Mouse (Mus musculus) erythroblast, adult 5-6 weeks (primary cell): ENCODE data around the gene Fbxo11. TPM values are rescaled to one million over a fixed set of nuclear protein-coding genes. Genes with fewer than 3 reads are reported as not detected.
"Not testable (repeated sequence)": the region's sequence is repeated elsewhere in the genome, so short reads cannot be mapped to it uniquely, and the experiment has no call there.

Source experiments
- ATAC-seq: replicated peaks from 2 replicates; pipeline ENCODE4 v1.8.0; 2016; ENCODE audit warnings: moderate number of reproducible peaks, mild to moderate bottlenecking, moderate TSS enrichment, inconsistent platforms; ENCODE audit not compliant: poor library complexity, low FRiP score, severe bottlenecking
- total RNA-seq, 2 experiments: library from RNA; stranded (forward) in 1 of 2; stranded (reverse) in 1 of 2; fragments of 150-400 nt in 1 of 2; fragments of 200-764, 138-1000 nt in 1 of 2; gene quantifications; 2 replicates each; pipeline versions ENCODE4 v1.2.3 to v1.2.4; 2015 to 2017; ENCODE audit warnings: low replicate concordance in 2 of 2

Fbxo11 gene
- total RNA-seq, 2 experiments from 2014 or later = 8.7 to 11.5 TPM

DNA sequence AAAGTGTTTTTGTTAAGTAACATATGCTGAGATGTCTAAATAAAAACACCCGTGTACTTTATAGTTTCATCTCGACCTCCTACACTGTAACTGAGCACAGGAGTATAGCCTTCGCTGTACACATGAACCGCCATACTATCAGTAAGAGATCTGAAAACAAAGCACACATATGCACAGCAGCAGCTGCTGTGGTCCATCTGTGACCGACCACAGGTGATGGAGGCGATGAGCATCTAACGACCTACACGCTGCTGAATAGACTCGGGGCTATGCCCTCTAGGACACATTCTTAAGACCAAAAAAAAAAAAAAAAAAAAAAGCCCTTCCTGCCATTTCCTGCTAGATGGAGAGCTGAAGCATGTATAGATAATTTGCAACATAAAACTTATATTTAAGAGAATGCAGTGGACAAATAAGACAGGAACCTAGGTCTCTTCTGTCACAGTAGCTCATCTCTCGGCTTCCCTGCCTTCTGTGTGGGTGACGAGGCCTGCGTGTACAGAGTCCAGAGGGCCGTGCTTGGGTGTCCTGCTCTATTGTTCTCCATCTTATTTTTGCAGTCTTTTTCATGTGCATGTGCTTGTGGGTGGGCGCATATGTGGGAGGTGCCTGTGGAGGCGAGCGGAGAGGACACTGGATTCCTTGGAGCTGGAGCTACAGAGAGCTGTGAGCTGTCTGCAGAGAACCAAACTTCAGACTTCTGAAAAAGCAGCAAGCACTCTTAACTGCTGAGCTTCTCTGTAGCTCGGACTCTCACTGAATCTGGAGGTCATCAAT lies 35.7 kb downstream of the Fbxo11 start:
- ATAC-seq = no peak

GRCm38 (mm10) chr17:88025227-88025626 lies 39.9 kb downstream of the Fbxo11 start:
- ATAC-seq = no peak

DNA sequence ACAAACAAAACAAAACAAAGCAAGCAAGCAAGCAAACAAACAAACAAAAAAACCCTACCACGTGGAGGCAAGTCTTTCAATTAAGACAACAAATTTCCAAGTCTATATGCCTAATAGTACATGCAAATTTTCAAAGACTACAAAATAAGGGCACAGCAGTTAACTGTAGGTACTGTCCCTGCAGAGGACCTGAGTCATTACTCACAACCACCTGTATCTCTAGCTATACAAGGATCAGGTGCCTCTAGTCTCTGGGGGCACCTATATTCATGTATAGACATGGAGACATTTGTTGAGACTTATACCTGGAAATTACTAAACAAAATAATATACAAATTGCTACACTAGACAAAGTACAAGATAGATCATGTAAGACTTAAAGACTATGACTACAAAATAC lies 41.2 kb downstream of the Fbxo11 start:
- no peak for ATAC-seq

- not testable (repeated sequence) for ATAC-seq
Observed at GRCm38 (mm10) chr17:88016027-88016426, 49.1 kb downstream of the Fbxo11 start.

DNA sequence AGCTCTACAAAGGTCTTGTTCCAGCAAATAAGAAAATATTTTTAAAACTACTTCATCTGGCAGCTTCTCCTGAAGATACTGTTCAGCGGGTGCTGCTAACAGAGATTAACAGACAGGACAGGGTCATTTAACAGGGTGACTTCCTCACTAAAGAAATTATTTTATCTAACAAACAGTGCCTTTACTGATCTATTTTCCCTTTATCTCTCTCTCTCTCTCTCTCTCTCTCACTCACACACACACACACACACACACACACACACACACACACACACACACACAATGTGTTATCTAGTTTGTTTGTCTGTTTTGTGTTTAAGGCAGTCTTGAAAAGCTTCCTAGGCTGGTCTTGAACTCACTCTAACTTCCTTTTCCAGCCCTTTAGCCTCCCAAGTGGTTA lies 50.6 kb downstream of the Fbxo11 start:
- no peak for ATAC-seq

DNA sequence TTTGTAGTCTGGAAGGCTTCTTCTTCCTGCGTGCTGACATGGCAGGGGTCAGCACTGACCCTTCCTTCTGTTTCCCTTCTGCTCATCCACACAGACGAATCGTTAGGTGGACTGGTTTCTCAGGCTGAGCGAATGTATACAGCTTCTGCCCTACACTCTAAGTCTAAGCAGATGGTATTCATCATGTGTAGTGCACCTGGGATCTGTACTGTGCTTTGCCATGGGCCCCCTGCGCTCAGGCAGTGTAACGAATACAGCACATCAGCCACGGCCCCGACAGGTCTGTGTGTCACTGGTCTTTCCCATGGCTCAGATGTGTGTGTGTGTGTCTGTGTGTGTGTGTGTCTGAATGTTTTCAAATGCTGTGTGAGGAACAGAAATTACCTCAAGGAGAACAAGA lies 58.1 kb downstream of the Fbxo11 start:
- no peak for ATAC-seq

- no peak for ATAC-seq
Observed at GRCm38 (mm10) chr17:88004892-88005291, 60.2 kb downstream of the Fbxo11 start.

DNA sequence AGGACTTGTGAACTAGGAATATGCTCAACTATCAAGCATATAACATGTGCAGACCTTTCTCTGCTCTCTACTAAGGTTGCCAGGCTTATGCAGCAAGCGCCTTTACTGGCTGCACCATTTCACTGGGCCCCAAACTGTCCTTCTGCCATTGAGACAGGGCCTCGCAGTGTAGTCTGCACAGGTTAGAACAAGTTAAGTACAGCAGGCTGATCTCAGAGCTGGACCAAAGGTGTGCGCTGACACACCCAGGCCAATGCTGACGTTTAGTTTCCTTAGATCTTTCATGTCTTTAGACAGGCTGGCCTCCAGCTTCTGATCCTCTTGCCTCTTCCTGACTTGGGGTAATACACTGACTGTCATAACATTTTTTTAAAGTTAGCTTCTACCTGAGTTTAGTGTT lies 67.3 kb downstream of the Fbxo11 start:
- no peak for ATAC-seq

GRCm38 (mm10) chr17:87993338-87993737 lies 71.8 kb downstream of the Fbxo11 start:
- ATAC-seq = no peak

- no peak for ATAC-seq
Observed at GRCm38 (mm10) chr17:87992154-87992553, 72.9 kb downstream of the Fbxo11 start.

DNA sequence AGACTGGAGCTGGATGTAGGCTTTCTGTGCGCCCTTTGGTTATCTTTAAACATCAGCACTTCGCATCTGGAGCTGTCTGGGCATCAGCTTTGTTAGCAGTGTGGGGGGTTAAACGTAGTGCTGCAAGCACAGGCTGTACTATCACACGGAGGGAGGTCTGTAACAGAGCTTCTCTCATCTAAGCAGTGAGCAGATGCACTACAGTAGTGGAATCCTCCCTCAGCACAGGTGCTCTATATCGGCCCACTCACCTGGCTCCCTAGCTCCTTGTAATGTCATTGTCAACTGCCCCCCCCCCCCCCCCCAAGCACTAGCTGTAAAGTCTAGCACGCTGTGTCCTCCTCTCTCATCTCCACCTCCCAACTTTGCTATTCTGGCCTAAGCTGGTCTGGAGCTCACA lies 77.6 kb downstream of the Fbxo11 start:
- ATAC-seq = no peak

DNA sequence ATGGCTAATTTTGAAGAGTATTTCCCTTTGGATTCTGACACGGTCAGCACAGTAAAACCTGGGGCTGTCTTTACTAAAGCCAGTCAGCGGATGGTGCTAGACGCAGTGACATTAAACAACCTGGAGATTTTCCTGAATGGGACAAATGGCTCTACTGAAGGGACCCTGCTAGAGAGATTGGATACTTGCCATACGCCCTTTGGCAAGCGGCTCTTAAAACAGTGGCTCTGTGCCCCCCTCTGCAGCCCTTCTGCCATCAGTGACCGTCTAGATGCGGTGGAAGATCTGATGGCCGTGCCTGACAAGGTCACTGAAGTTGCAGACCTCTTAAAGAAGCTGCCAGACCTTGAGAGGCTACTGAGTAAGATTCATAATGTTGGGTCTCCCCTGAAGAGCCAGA lies 79.2 kb downstream of the Fbxo11 start:
- ATAC-seq = no peak

GRCm38 (mm10) chr17:87984440-87985214 lies 80.5 kb downstream of the Fbxo11 start:
- ATAC-seq = no peak

DNA sequence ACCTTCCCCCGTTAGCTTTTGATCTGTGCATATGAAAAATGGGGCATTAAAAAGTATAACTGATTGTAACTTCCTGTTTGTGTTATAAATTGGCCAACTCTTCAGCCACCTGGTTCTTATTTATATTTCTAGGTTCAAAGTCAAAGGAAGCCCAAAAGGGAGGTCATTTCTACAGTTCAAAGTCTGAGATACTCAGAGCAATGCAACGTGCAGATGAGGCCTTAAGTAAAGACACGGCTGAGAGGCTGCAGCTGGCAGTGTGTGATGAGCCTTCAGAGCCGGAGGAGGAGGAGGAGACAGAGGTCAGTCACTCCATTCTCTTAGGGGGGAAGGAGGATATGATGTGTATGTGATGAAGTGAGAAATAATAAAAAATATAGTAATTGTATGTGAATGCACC lies 81.8 kb downstream of the Fbxo11 start:
- no peak for ATAC-seq

DNA sequence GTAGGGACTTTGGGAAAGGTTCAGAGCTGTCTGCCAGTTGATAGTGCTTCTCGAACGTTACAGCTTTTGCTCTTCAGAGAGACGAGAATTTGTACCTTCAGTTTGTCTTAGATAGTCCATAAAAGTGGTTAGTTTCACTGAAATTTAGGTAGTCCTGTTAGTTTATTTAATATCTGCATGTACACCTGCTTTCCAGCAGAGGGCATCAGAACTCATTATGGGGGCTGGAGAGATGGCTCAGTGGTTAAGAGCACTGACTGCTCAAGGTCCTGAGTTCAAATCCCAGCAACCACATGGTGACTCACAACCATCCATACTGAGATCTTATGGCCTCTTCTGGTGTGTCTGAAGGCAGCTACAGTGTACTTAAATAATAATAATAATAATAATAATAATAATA lies 83.0 kb downstream of the Fbxo11 start:
- ATAC-seq = no peak

DNA sequence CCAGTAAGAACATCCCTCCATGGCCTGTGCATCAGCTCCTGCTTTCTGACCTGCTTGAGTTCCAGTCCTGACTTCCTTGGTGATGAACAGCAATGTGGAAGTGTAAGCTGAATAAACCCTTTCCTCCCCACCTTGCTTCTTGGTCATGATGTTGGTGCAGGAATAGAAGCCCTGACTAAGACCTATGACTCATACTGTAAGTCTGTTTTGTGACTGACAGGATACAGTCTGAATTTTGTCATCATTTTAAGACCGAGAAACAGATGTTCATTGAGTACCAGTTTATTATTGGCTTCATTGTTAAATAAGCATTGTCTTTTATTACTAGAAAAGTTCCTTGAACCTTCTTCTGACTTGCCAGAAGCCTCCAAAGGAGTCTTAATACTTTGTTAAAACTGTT lies 85.4 kb downstream of the Fbxo11 start:
- not testable (repeated sequence) for ATAC-seq

- not testable (repeated sequence) for ATAC-seq
Observed at GRCm38 (mm10) chr17:87976927-87977326, 88.2 kb downstream of the Fbxo11 start.

DNA sequence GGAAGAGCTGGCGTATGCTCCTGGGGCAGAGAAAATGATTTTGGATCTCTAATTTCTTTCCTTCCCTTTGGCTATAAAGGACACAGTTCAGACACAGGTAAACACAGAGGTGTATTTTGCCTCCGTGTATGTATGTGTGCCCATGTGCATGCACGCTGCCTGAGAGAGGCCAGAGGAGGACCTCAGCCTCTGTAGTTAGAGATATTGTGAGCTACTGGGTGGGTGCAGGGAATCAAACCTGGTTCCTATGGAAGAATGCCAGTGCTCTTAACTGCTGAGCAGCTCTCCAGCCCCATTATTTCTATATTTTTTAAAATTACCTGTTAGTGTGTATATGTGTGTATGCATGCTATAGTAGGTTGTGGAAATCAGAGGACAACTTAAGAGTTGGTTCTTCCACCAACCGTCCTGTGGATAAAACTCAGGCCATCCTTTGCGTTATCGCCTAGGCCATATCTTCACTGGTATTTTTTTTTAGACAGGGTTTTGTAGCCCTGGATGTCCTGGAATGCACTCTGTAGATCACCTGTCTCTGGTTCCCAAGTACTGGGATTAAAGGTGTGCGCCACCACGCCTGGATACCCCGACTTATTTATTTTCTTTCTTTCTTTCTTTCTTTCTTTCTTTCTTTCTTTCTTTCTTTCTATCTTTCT lies 88.8 kb downstream of the Fbxo11 start:
- ATAC-seq = no peak

DNA sequence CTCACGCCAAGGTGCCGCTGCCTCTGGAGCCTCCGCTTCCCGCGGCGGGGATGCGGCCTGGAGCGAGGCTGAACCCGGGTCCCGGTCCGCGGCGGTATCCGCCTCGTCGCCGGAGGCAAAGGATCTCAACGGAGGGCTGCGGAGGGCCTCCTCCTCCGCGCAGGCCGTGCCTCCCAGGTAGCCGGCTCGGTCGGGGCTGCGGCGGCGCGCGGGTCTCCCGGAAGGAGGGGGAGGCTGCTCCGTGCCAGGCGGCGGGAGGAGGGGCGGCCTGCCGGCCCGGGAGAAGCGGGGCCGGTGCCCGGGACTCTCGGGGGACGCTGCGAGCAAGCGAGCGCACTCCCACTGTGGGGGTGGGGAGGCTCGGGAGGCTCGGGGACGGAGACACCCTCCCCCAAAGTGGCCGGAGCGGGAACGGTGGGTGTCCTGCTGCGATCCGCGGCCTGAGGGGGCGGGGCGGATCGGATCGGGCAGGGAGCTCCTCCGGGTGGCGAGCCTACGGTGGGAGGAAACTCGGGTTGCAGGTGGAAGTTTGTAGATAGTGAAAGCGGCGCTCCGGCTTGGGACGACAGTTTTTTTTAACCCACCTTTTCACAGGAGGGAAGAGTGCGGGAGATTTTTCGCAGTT lies 89.8 kb downstream of the Fbxo11 start:
- peak; percentile 89 for ATAC-seq

- peak; percentile 87 for ATAC-seq
Observed at GRCm38 (mm10) chr17:87974629-87975228, 90.4 kb downstream of the Fbxo11 start, which contains the start of gene Msh6. TSS of gene Msh6 (plus strand) at chr17:87975062.
